Mouse (Mus musculus): ENCODE measurements around the gene Gimap7. TPM values are rescaled to one million over a fixed set of nuclear protein-coding genes. Genes with fewer than 3 reads are reported as not detected.
"Not testable (repeated sequence)": the region's sequence is repeated elsewhere in the genome, so short reads cannot be mapped to it uniquely, and the experiment has no call there.

Gimap7 gene
- total RNA-seq (2021), result not detected

- intact Hi-C loops (cut with DNase I), result no loop called here
- DNase-seq, result no peak
Observed at GRCm38 (mm10) chr6:48718455-48718854, at the start of gene Gimap7, which contains the start of gene Gm28053. Gene Gimap7 (plus strand): TSS chr6:48718621. Gene Gm28053 (plus strand): TSS chr6:48718607.

- intact Hi-C loops (cut with DNase I), result no loop called here
- DNase-seq, result no peak
Observed at GRCm38 (mm10) chr6:48669446-48669969, 48.9 kb upstream of the Gimap7 start.

- DNase-seq, result no peak
- intact Hi-C loops (cut with DNase I), result no loop called here
Observed at GRCm38 (mm10) chr6:48674291-48675058, 43.9 kb upstream of the Gimap7 start.

DNA sequence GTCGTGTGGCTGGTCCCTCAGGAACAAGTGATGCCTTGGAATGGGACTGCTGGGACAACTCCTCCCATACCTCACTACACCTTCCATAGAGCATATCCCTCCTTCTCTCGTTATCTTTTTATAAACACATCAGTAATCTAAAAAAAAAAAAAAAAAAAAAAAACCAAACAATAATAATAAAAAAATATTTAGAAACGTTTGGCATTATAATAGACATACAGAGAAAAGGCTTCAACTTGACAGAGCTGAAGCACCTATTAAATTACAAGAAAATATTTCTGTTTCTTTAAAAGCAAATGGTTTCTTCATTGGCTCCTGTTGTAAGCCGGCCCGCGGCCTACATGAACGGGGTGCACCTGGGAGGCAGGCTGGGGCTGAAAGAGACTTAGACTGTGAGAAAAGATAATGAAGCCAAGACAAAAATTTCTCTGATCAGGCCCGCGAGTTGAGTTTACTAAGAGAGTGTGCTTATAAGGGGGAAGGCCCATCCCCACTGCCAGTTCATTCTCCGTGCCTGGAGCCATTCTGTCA, 43.0 kb upstream of the Gimap7 start:
- no peak for DNase-seq
- intact Hi-C loops (cut with DNase I), result no loop called here

DNA sequence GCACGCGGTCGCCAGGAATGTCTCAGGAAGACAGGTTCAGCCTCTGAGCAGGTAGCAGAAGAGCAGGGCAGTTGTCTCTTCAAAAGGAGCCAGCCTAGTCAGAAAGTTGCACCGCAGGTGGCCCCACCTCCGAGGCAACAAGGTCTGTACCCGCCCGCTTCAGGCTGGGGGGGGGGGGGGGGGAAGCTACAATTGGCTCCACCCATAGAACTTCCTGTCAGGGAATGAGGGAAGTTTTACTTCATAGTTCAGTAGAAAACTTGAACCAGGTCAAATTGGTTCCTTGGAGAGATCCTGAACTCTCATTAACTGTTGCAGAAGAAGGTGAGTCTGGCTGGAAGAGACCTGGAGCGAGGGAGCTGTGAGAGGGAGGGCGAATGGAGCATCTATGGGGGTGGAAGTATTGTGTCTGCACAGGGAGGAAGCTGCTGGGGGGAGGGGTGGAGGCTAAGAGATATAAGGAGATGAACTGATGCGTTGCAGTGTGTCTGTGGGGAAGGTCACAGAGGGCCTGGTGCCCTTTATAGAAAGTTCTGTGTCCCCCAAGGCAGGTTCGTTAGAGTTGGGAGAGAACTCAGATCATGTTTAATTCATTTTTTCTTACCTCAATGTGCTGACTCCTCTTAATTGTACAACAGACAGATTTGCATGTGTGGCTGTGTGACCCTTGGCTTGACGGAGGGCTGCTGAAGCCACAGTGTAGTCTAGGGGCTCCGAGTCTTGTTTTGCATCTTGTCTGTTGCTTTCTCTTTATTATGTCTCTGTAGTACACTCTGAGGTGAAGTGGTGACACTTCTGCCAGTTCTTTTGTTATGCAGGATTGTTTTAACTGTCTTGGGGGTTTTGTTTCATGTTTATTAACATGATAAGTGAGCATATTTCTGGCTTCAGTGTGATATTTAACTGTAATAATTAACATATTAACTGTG, 42.2 kb upstream of the Gimap7 start, which contains the start of gene Gimap9:
Gimap9 (plus strand) TSS at position 199 of the 929 bp plus-strand sequence.
- intact Hi-C loops (cut with DNase I), result no loop called here
- no peak for DNase-seq

GRCm38 (mm10) chr6:48676860-48677415, 41.5 kb upstream of the Gimap7 start:
- intact Hi-C loops (cut with DNase I), result no loop called here
- DNase-seq, result no peak

GRCm38 (mm10) chr6:48677492-48678345, 40.7 kb upstream of the Gimap7 start:
- intact Hi-C loops (cut with DNase I), result no loop called here
- no peak for DNase-seq

GRCm38 (mm10) chr6:48678391-48678790, 40.0 kb upstream of the Gimap7 start:
- intact Hi-C loops (cut with DNase I), result no loop called here
- no peak for DNase-seq

DNA sequence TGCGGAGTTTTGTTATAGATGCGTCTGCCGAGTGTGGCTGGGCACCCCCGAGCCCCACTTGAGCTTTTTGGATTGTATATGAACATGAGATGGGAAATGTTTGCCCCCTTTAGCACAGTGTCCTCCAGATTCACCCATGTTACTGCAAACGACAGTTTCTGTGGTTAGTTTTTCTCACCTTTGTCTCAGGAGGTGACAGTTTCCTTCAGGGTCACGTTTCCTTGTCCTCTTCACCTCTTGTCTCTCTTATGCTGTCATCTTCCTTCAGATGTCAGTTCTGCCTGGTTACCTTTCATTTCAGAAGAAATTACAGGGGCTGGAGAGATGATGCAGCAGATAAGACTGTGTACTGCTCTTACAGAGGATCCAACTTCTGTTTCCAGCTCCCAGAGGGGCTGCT, 38.7 kb upstream of the Gimap7 start:
- intact Hi-C loops (cut with DNase I), result no loop called here
- DNase-seq, result no peak

DNA sequence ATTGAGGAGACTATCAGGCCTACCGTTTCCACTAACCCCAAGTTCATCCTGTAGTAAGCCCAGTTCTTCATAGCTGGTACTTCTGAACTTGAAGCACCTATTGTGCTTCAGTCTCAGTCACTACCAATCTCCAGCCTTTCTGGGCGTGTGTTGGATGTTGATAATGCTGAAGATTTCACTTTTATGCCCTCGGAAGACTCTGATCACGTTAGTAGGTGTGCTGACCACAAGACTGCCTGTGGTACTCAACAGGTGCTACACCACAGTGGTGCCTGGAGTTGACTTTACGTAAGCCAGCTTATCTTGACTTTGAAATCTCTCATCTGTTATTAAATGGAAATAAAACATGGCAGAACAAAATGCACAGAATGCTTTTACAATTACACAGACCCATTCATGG, 38.0 kb upstream of the Gimap7 start:
- no peak for DNase-seq
- intact Hi-C loops (cut with DNase I), result no loop called here

GRCm38 (mm10) chr6:48681472-48682090, 36.8 kb upstream of the Gimap7 start:
- intact Hi-C loops (cut with DNase I), result no loop called here

DNA sequence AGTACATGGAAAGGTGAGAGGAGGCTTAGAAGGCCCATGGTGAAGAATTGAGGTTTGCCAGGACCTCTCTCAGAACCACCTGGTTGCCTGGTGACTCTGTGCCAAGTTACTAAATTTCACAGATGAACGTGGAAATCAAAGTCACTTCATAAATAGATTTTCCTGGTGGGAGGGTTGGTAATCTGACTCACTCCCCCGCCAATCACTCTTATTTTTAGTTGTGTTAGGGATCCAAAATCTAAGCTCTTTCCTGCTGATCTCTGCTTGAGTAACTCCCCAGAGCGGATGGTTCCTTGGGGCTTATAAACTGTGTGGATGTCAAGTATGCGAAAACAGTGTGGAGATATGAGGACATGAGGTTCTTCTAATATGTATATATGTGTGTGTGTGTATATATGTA, 36.1 kb upstream of the Gimap7 start:
- no peak for DNase-seq
- intact Hi-C loops (cut with DNase I), result no loop called here

More at GRCm38 (mm10) chr6:48681472-48682090, 36.8 kb upstream of the Gimap7 start:
- DNase-seq, result no peak

GRCm38 (mm10) chr6:48683263-48683821, 35.1 kb upstream of the Gimap7 start:
- intact Hi-C loops (cut with DNase I); DNase-seq: not testable (repeated sequence)

DNA sequence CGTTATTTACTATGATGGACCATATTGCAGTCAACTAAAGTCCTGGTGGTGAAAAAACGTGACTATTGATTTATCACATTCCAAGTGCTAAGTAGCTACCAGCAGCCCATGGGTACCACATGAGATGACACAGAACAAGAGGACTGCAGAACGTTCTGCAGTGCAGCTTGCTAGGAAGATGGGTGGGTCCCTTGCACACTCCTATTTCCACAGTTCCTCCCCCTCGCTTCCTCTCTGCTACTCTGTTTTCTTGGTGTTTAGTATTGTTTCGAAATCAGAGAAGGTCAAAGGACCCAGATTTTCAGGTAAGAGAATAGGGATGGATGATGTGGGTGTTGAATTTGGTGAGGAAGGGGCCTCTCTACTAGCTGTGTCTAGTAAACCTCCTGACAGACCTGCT, 34.1 kb upstream of the Gimap7 start, which contains the start of gene Gimap4:
Gimap4 (plus strand) TSS at position 231 of the 400 bp plus-strand sequence.
- intact Hi-C loops (cut with DNase I), result no loop called here
- no peak for DNase-seq

DNA sequence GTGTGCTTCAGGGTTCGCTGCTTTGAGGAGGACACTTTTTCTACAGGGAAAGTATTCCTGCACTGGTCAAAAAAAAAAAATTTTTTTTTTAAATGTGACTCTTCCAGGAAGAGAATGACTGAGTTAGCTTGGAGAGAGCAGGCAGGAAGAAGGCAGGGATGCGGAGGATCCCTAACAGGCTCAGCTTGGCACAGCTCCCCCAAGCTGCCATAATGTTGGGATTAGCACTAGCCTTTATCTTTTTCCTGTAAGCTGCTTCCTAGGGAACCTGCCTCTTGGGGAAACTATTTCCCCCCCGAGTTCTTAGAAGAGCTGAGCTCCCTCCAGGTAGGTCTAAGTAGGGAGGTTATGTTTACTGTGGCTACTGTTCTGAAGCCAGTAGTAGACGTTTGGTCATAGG, 33.6 kb upstream of the Gimap7 start:
- no peak for DNase-seq
- intact Hi-C loops (cut with DNase I), result no loop called here

DNA sequence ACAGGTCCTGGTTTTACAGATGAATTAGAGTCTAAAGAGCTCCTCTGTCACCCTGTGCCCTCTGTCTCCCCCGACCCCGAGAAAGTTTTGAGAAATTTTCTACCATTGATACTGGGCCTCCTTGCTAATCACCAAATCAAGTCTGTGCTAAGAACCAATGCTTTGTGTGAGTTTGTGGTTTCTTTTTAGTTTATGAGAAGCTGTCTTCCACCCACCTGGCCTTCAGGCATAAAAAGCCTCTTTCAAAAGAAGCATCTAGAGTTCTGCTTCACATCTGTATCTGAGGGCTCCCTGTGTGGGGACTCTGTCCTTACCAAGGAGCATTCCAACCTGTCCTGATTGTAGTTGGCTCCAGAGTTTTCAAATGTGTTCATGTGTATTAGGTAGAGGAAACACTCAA, 33.2 kb upstream of the Gimap7 start:
- DNase-seq, result no peak
- intact Hi-C loops (cut with DNase I), result no loop called here

DNA sequence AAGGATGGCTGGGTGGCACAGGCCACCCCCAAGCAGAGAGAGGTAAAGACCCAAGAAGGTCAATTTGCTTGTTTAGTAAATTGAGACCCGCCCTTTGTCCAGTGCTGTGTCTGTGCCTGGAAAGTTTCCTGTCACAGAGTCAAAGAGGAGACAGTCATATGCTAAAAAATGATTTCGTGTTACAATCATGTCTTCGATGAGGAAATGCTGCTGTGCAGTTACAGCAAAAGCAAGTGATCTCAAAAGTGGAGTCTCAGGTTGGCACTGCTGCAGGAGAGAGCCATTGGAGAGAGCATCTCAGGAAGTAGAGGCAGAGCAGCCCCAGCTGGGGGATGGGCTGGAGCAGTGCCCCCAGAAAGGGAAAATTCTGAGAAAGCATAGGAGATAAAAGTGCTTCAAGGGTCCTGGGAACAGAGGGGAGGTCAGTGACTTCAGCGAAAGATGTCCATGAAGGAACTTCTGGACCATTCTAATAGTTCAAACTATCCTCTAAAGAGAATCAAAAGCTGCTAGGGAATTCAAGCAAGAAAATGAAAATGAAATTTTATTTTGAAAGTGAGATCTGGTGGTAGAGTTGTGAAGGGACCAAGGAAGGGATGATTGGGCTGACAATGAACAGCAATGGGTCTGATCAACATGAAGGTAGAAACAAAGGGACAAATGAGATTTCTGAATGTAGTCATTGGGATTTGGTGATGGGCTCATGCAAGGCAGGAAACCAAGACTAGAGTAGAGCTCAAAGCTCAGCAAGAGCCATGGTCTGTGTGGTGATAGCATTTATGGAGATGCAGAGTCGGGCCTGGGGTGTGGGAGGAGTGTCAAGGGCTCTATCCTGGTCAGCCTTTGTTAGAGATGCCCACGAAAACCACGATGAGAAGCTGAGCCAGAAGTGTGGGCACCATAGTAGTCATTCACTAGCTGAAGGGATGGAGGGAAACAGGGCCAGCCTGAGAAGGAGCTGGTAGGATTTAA, 32.4 kb upstream of the Gimap7 start:
- no peak for DNase-seq
- intact Hi-C loops (cut with DNase I), result no loop called here

DNA sequence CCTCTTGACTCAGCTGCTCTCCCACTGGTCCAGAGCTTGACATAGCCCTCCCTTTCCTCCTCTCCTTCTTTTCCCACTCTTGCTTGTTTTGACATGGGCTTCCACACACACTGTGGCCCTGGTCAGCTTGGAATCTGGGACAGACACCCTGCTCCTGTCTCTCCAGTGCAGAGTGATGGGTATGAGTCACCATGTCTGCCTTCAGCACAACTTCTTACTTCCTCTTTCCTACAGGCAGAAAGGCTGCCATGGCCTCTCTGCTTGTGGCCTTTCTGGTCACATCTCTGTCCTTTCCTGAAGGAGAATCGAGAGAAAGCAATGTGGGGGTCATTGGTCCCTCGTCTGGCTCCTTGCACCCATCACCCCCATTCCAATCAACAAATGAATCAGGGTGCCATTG, 31.3 kb upstream of the Gimap7 start:
- intact Hi-C loops (cut with DNase I), result no loop called here
- no peak for DNase-seq

Data from left cerebral cortex, postnatal 4 days (tissue).